ENCODE assay signal across 16 mouse cellular contexts in the genomic region with DNA sequence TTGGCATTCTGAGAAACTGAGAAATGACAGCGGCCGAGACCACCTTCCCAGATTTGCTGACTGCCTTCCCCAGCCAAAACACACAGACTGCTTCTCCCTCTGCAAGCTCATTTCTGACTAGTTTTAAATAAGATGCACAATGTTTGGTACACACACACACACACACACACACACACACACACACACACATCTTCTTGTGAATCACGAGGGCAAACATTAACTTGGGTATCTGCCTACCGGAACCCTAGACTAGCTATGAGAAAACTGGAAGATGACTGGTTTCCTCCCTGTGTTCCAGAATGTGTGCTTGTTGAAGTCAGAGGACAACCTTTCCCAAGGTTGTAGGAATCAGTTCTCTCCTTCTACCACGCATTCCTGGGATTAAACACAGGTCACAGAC. TPM values are rescaled to one million over a fixed set of nuclear protein-coding genes. Genes with fewer than 3 reads are reported as not detected.
DNase-seq lines count a peak whose midpoint lies in the region; ATAC-seq and TF ChIP-seq lines count a peak whose summit lies in the region.
"Had no signal": no experiment of that assay in that cellular context is flagged by ENCODE, and none has a peak within 500 bp of the region (broad histone marks: within the 10 kb centered on the region; RNA-seq: fewer than 3 reads in every experiment).

No protein-coding gene starts in this region.

- no peak for TF ChIP-seq CTCF in ES-Bruce4 (IDR thresholded peaks at IDR 0.05; ENCODE audit: low read depth, low read length)

- TF ChIP-seq POLR2A in ES-Bruce4 (IDR thresholded peaks at IDR 0.05; ENCODE audit: insufficient read depth, low read length) = no peak

- ATAC-seq in forebrain, embryonic 13.5 days = no peak
- ATAC-seq in kidney, embryonic 14.5 days (ENCODE audit: low FRiP score, low TSS enrichment) = no peak
- ATAC-seq in neural tube, embryonic 15.5 days (ENCODE audit: low FRiP score) = no peak
- ATAC-seq: activated CD4-positive, CD25-positive, alpha-beta regulatory T cell, adult 4 months had no signal

- H3K9ac ChIP-seq in forebrain, embryonic 13.5 days = no peak overlapping the region
- no peak overlapping the region for H3K9ac ChIP-seq in kidney, embryonic 14.5 days (ENCODE audit: low read depth, low read length)
- no peak overlapping the region for H3K9ac ChIP-seq in ES-Bruce4 (ENCODE audit: low read depth, poor library complexity, severe bottlenecking)
- no peak overlapping the region for H3K9ac ChIP-seq in neural tube, embryonic 15.5 days (replicated peaks)
- H3K9ac ChIP-seq: neural tube, embryonic 12.5 days had no signal

- no peak for TF ChIP-seq EP300 in ES-Bruce4 (IDR thresholded peaks at IDR 0.05; ENCODE audit: insufficient read depth, low read depth, low read length)

- 95% methylated on average over 5 of the region's 5 CpGs for WGBS in forebrain, embryonic 13.5 days
- 96% methylated on average over 5 of the region's 5 CpGs for WGBS in forebrain, embryonic 10.5 days
- 73% methylated on average over 5 of the region's 5 CpGs for WGBS in kidney, embryonic 14.5 days
- 86% methylated on average over 5 of the region's 5 CpGs for WGBS in neural tube, embryonic 15.5 days

- H3K4me1 ChIP-seq in forebrain, embryonic 13.5 days = peaks cover 10% of the 10 kb centered on the region
- no peaks in the 10 kb centered on the region for H3K4me1 ChIP-seq in forebrain, embryonic 10.5 days
- H3K4me1 ChIP-seq in kidney, embryonic 14.5 days (ENCODE audit: control insufficient read depth, insufficient read depth, low read length) = peaks cover 8% of the 10 kb centered on the region
- H3K4me1 ChIP-seq in ES-Bruce4 (ENCODE audit: control insufficient read depth, insufficient read depth, low read length) = peaks cover 1% of the 10 kb centered on the region
- H3K4me1 ChIP-seq in neural tube, embryonic 15.5 days = 0 out of 2 replicates have a peak, but pooled peaks cover 6% of the 10 kb centered on the region
- H3K4me1 ChIP-seq: neural tube, embryonic 12.5 days had no signal

- peaks cover 11% of the 10 kb centered on the region; the same call in 1 of the 2 replicates for H3K9me3 ChIP-seq in forebrain, embryonic 13.5 days (replicated peaks)
- H3K9me3 ChIP-seq in forebrain, embryonic 10.5 days = peaks cover 19% of the 10 kb centered on the region
- H3K9me3 ChIP-seq in kidney, embryonic 14.5 days (ENCODE audit: control insufficient read depth, low read length) = peaks cover 10% of the 10 kb centered on the region
- H3K9me3 ChIP-seq in ES-Bruce4 (replicated peaks; ENCODE audit: control insufficient read depth, insufficient read depth, low read length, poor library complexity, severe bottlenecking) = peaks cover 17% of the 10 kb centered on the region
- H3K9me3 ChIP-seq in neural tube, embryonic 15.5 days (replicated peaks) = peaks cover 11% of the 10 kb centered on the region; the same call in 1 of the 2 replicates

- no peak overlapping the region for H3K4me3 ChIP-seq in forebrain, embryonic 13.5 days
- no peak overlapping the region for H3K4me3 ChIP-seq in forebrain, embryonic 10.5 days
- no peak overlapping the region for H3K4me3 ChIP-seq in kidney, embryonic 14.5 days (ENCODE audit: low read length)
- H3K4me3 ChIP-seq in ES-Bruce4 (ENCODE audit: low read depth, low read length) = no peak overlapping the region
- H3K4me3 ChIP-seq in neural tube, embryonic 15.5 days (replicated peaks) = no peak overlapping the region
- H3K4me3 ChIP-seq: gastrocnemius, adult 2 months; heart, embryonic 10.5 days; neural tube, embryonic 12.5 days had no signal

- H3K4me2 ChIP-seq in forebrain, embryonic 13.5 days = no peak overlapping the region
- no peak overlapping the region for H3K4me2 ChIP-seq in kidney, embryonic 14.5 days (replicated peaks; ENCODE audit: low read depth, low read length)
- H3K4me2 ChIP-seq in neural tube, embryonic 15.5 days = no peak overlapping the region
- H3K4me2 ChIP-seq: neural tube, embryonic 12.5 days had no signal

- H3K27me3 ChIP-seq in forebrain, embryonic 13.5 days = no peaks in the 10 kb centered on the region
- H3K27me3 ChIP-seq in forebrain, embryonic 10.5 days (ENCODE audit: poor library complexity, severe bottlenecking) = no peaks in the 10 kb centered on the region
- H3K27me3 ChIP-seq in kidney, embryonic 14.5 days (ENCODE audit: control insufficient read depth, insufficient read depth, low read length) = no peaks in the 10 kb centered on the region
- H3K27me3 ChIP-seq in ES-Bruce4 (ENCODE audit: control insufficient read depth, insufficient read depth, low read length, poor library complexity, severe bottlenecking) = no peaks in the 10 kb centered on the region
- no peaks in the 10 kb centered on the region for H3K27me3 ChIP-seq in neural tube, embryonic 15.5 days (replicated peaks)
- H3K27me3 ChIP-seq: neural tube, embryonic 12.5 days had no signal

- H3K27ac ChIP-seq in forebrain, embryonic 13.5 days = peak overlapping the region; percentile 51
- H3K27ac ChIP-seq in forebrain, embryonic 10.5 days = no peak overlapping the region
- H3K27ac ChIP-seq in kidney, embryonic 14.5 days (ENCODE audit: low read depth, low read length) = peak overlapping the region; percentile 42; the same call in 1 of the 2 replicates
- peak overlapping the region; percentile 13; the same call in 1 of the 2 replicates for H3K27ac ChIP-seq in ES-Bruce4 (ENCODE audit: insufficient read depth, low read length)
- no peak overlapping the region for H3K27ac ChIP-seq in neural tube, embryonic 15.5 days (replicated peaks)
- H3K27ac ChIP-seq: gastrocnemius, adult 2 months; heart, embryonic 10.5 days; neural tube, embryonic 12.5 days had no signal

- DNase-seq in forebrain, embryonic 10.5 days (ENCODE audit: extremely low spot score, low spot score) = no peak
- DNase-seq in kidney, postnatal 14 days = no peak
- peak; percentile 36 to 45 for DNase-seq in kidney, postnatal 36 days
- no peak for DNase-seq in gastrocnemius, postnatal 4 days (ENCODE audit: low spot score in 2 of 2)
- DNase-seq: adrenal gland, postnatal 25 days; gastrocnemius, adult 2 months; lung, postnatal 10 days; right cerebral cortex, postnatal 4 days; thymus, postnatal 14 days had no signal

- no peaks in the 10 kb centered on the region for H3K36me3 ChIP-seq in forebrain, embryonic 13.5 days (ENCODE audit: poor library complexity, severe bottlenecking)
- H3K36me3 ChIP-seq in forebrain, embryonic 10.5 days (replicated peaks) = no peaks in the 10 kb centered on the region
- H3K36me3 ChIP-seq in kidney, embryonic 14.5 days (ENCODE audit: control insufficient read depth, insufficient read depth, low read length) = no peaks in the 10 kb centered on the region
- no peaks in the 10 kb centered on the region for H3K36me3 ChIP-seq in ES-Bruce4 (ENCODE audit: control insufficient read depth, insufficient read depth, low read length, poor library complexity, severe bottlenecking)
- H3K36me3 ChIP-seq in neural tube, embryonic 15.5 days = no peaks in the 10 kb centered on the region
- H3K36me3 ChIP-seq: neural tube, embryonic 12.5 days had no signal

RNA-seq across cellular contexts. Expression of a gene that starts 50.2 kb away (rescaled TPM):
- polyA plus RNA-seq in forebrain, embryonic 13.5 days (2015; fragmentation: Nextera tagmentation; extraction: Ambion mirVana) = 24.0 and 25.1 TPM in 2 replicates
- polyA plus RNA-seq in forebrain, embryonic 10.5 days (2016; fragmentation: Nextera tagmentation; extraction: Ambion mirVana) = 43.0 and 50.0 TPM in 2 replicates
- polyA plus RNA-seq in kidney, embryonic 14.5 days (2014; fragmentation: Nextera tagmentation; extraction: Ambion mirVana) = 45.1 and 78.4 TPM in 2 replicates
- polyA plus RNA-seq in ES-Bruce4 (2011; ENCODE audit: insufficient read depth, insufficient read length, low read depth, missing spikeins) = 108 and 112 TPM in 2 replicates
- 16.6 and 32.0 TPM in 2 replicates for polyA plus RNA-seq in neural tube, embryonic 15.5 days (2015; fragmentation: Nextera tagmentation; extraction: Ambion mirVana)
- 10 to 100 TPM; 50.3 to 59.1 TPM for total RNA-seq in gastrocnemius, postnatal 4 days (2021)

Comparison
In these comparisons a context has a peak if more than half of its experiments do, and no peak if none do; other contexts are left out.
1. H3K27ac ChIP-seq: peak in forebrain, embryonic 13.5 days (single experiment), kidney, embryonic 14.5 days (single experiment) and ES-Bruce4 (single experiment); none in forebrain, embryonic 10.5 days (single experiment) and neural tube, embryonic 15.5 days (single experiment).
2. DNase-seq: peak in kidney, postnatal 36 days (2 of 2); none in forebrain, embryonic 10.5 days (single experiment), kidney, postnatal 14 days (single experiment) and gastrocnemius, postnatal 4 days (0 of 2).